9 mouse cellular contexts compared by ENCODE assay signal in the genomic region with DNA sequence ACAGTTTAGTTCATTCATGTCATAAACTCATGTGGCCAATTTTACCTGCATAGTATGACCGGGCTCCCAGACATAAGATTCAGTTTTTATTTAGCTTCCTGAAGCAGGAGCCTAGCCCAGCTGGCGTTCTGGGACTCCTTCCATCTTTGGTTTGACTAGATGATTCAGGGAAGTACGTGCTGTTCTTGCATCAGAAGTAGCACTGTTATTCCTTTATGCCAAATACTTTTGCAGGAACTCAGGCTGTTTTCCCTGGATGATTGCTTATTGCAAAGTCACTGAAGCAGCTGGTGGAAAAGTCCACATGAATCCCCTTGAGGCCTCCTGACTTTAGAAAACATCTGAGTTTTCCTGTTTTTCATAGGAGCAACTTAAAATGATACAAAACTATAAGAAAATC.
DNase-seq lines count a peak whose midpoint lies in the region; ATAC-seq and TF ChIP-seq lines count a peak whose summit lies in the region.
"Had no signal": no experiment of that assay in that cellular context is flagged by ENCODE, and none has a peak within 500 bp of the region (broad histone marks: within the 10 kb centered on the region; RNA-seq: fewer than 3 reads in every experiment).

No protein-coding gene starts in this region.

- no peaks in the 10 kb centered on the region for H3K9me3 ChIP-seq in midbrain, embryonic 15.5 days
- H3K9me3 ChIP-seq: embryonic facial prominence, embryonic 13.5 days; G1E had no signal

- no peaks in the 10 kb centered on the region for H3K79me2 ChIP-seq in myocyte (ENCODE audit: control insufficient read depth, insufficient read depth)

- intact Hi-C loops in heart, postnatal 25 days (cut with DNase I), result no loop called here

- H3K9ac ChIP-seq in midbrain, embryonic 15.5 days, result no peak overlapping the region
- H3K9ac ChIP-seq: embryonic facial prominence, embryonic 13.5 days had no signal

- TF ChIP-seq POLR2A in myocyte (IDR thresholded peaks at IDR 0.05; ENCODE audit: insufficient read length, low read depth), result no peak

- no peak overlapping the region for H3K4me2 ChIP-seq in myocyte (ENCODE audit: low read depth)
- no peak overlapping the region for H3K4me2 ChIP-seq in midbrain, embryonic 15.5 days
- H3K4me2 ChIP-seq: embryonic facial prominence, embryonic 13.5 days had no signal

- H3K4me1 ChIP-seq in midbrain, embryonic 15.5 days, result no peaks in the 10 kb centered on the region
- H3K4me1 ChIP-seq: embryonic facial prominence, embryonic 13.5 days had no signal

- ATAC-seq in midbrain, embryonic 15.5 days (replicated peaks), result no peak
- ATAC-seq in megakaryocyte, adult 5-6 weeks (ENCODE audit: poor library complexity, severe bottlenecking), result no peak

- no peak overlapping the region for H3ac ChIP-seq in myocyte (ENCODE audit: control insufficient read depth, insufficient read length)

- H3K27ac ChIP-seq in midbrain, embryonic 15.5 days, result no peak overlapping the region
- H3K27ac ChIP-seq: embryonic facial prominence, embryonic 13.5 days had no signal

- H3K27me3 ChIP-seq in myocyte (ENCODE audit: control insufficient read depth, insufficient read depth, insufficient read length), result no peaks in the 10 kb centered on the region
- no peaks in the 10 kb centered on the region for H3K27me3 ChIP-seq in midbrain, embryonic 15.5 days (replicated peaks)
- H3K27me3 ChIP-seq: embryonic facial prominence, embryonic 13.5 days had no signal

- H3K4me3 ChIP-seq in myocyte, result no peak overlapping the region
- H3K4me3 ChIP-seq in midbrain, embryonic 15.5 days, result no peak overlapping the region
- H3K4me3 ChIP-seq: embryonic facial prominence, embryonic 13.5 days had no signal

- DNase-seq in NIH3T3 (ENCODE audit: low read depth), result peak; percentile 92
- peak; percentile 14 to 29 for DNase-seq in frontal cortex, postnatal 10 days (ENCODE audit: low spot score in 2 of 2)
- DNase-seq in heart, postnatal 25 days (ENCODE audit: low spot score), result peak; percentile 1
- DNase-seq in thymus, postnatal 14 days, result no peak

- H3K36me3 ChIP-seq in myocyte (ENCODE audit: control insufficient read depth, insufficient read depth), result no peaks in the 10 kb centered on the region
- H3K36me3 ChIP-seq in midbrain, embryonic 15.5 days (replicated peaks), result no peaks in the 10 kb centered on the region
- H3K36me3 ChIP-seq: embryonic facial prominence, embryonic 13.5 days; G1E had no signal

- 81% methylated on average over 3 of the region's 3 CpGs for WGBS in midbrain, embryonic 15.5 days

TF ChIP-seq in myocyte, 11 proteins besides CTCF, POLR2A, EP300 and RAD21:
- peak; percentile 64 for TF ChIP-seq CEBPB (IDR thresholded peaks at IDR 0.05; ENCODE audit: insufficient read depth, poor library complexity, severe bottlenecking)
- TF ChIP-seq TCF12 (IDR thresholded peaks at IDR 0.05; ENCODE audit: insufficient read depth, poor library complexity, severe bottlenecking), result no peak
